Mouse (Mus musculus): ENCODE measurements around the gene Gm13285. TPM values are rescaled to one million over a fixed set of nuclear protein-coding genes. Genes with fewer than 3 reads are reported as not detected.
"Not testable (repeated sequence)": the region's sequence is repeated elsewhere in the genome, so short reads cannot be mapped to it uniquely, and the experiment has no call there.

The Gm13285 gene
- polyA plus RNA-seq, 1 experiment from 2014 or later = 0.25 TPM

- not testable (repeated sequence) for H3K27me3 ChIP-seq; H3K4me1 ChIP-seq (replicated peaks); H3K36me3 ChIP-seq; H3K9ac ChIP-seq; H3K4me3 ChIP-seq (replicated peaks); H3K9me3 ChIP-seq (replicated peaks); H3K4me2 ChIP-seq; ATAC-seq (ENCODE audit: low read depth); DNase-seq; H3K27ac ChIP-seq
- WGBS (ENCODE audit: insufficient replicate concordance) = no CpG with 5 or more reads among the region's 32 CpGs
Measured at GRCm38 (mm10) chr4:88773534-88773933, 25.9 kb upstream of the Gm13285 start, which contains the start of gene Gm13290. Gene Gm13290 (plus strand): TSS chr4:88773834.

DNA sequence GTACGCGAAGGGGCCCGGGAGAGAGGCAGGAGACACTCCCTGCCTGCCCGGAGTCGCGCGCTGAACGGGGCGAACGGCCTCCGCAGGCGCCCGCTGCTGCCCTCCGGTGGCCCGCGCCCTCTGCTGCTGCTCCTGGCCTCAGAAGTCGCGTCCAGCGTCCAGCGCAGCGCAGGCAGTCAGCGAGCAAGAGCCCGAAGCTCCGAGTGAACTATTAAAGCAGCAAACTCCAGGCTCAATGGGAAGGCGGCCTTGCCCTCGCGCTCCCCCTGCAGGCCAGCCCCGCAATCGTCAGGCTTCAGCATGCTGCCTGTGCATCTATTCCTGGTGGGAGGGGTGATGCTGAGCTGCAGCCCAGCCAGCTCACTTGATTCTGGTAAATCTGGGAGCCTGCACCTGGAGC is 22.8 kb upstream of the Gm13285 start, which contains the start of gene Gm13289:
Gm13289 (plus strand) TSS at position 301 of the 400 bp plus-strand sequence.
- no CpG with 5 or more reads among the region's 29 CpGs for WGBS (ENCODE audit: insufficient replicate concordance)
- not testable (repeated sequence) for H3K4me3 ChIP-seq (replicated peaks); H3K4me1 ChIP-seq (replicated peaks); ATAC-seq (ENCODE audit: low read depth); H3K36me3 ChIP-seq; H3K27ac ChIP-seq; H3K9ac ChIP-seq; H3K4me2 ChIP-seq; H3K9me3 ChIP-seq (replicated peaks); DNase-seq; H3K27me3 ChIP-seq

DNA sequence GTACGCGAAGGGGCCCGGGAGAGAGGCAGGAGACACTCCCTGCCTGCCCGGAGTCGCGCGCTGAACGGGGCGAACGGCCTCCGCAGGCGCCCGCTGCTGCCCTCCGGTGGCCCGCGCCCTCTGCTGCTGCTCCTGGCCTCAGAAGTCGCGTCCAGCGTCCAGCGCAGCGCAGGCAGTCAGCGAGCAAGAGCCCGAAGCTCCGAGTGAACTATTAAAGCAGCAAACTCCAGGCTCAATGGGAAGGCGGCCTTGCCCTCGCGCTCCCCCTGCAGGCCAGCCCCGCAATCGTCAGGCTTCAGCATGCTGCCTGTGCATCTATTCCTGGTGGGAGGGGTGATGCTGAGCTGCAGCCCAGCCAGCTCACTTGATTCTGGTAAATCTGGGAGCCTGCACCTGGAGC is 19.9 kb upstream of the Gm13285 start, which contains the start of gene Gm13272:
Gm13272 (plus strand) TSS at position 301 of the 400 bp plus-strand sequence.
- not testable (repeated sequence) for H3K9ac ChIP-seq; H3K9me3 ChIP-seq (replicated peaks); H3K36me3 ChIP-seq; ATAC-seq (ENCODE audit: low read depth); H3K27me3 ChIP-seq; H3K4me2 ChIP-seq; DNase-seq; H3K27ac ChIP-seq; H3K4me1 ChIP-seq (replicated peaks); H3K4me3 ChIP-seq (replicated peaks)
- WGBS (ENCODE audit: insufficient replicate concordance) = no CpG with 5 or more reads among the region's 29 CpGs

- H3K9ac ChIP-seq; H3K27me3 ChIP-seq; DNase-seq; ATAC-seq (ENCODE audit: low read depth); H3K4me3 ChIP-seq (replicated peaks); H3K36me3 ChIP-seq; H3K27ac ChIP-seq; H3K4me2 ChIP-seq; H3K4me1 ChIP-seq (replicated peaks); H3K9me3 ChIP-seq (replicated peaks): not testable (repeated sequence)
- 38% methylated on average over 16 of the region's 18 CpGs for WGBS (ENCODE audit: insufficient replicate concordance)
Measured at GRCm38 (mm10) chr4:88780320-88780719, 19.1 kb upstream of the Gm13285 start.

- not testable (repeated sequence) for ATAC-seq (ENCODE audit: low read depth); H3K27me3 ChIP-seq; DNase-seq; H3K4me1 ChIP-seq (replicated peaks); H3K36me3 ChIP-seq; H3K9me3 ChIP-seq (replicated peaks); H3K9ac ChIP-seq; H3K27ac ChIP-seq
- Histone ChIP-seq H3K4me3 (replicated peaks) (peak within 1 kb of the TSS; percentile 28), H3K4me2 (peak within 1 kb of the TSS; percentile 56)
- WGBS (ENCODE audit: insufficient replicate concordance) = 15% methylated on average over 4 of the region's 7 CpGs
Measured at GRCm38 (mm10) chr4:88781831-88782230, 17.6 kb upstream of the Gm13285 start, which contains the start of gene Ifnz. Gene Ifnz (plus strand): TSS chr4:88782131.

- H3K27me3 ChIP-seq; DNase-seq; H3K27ac ChIP-seq; H3K36me3 ChIP-seq; H3K9ac ChIP-seq; H3K9me3 ChIP-seq (replicated peaks); H3K4me1 ChIP-seq (replicated peaks); ATAC-seq (ENCODE audit: low read depth): not testable (repeated sequence)
- WGBS (ENCODE audit: insufficient replicate concordance) = 0% methylated on average over 4 of the region's 31 CpGs
- H3K4me3 ChIP-seq (replicated peaks) = peak overlapping the region; percentile 28
- H3K4me2 ChIP-seq = peak overlapping the region; percentile 56
Measured at GRCm38 (mm10) chr4:88782335-88782734, 17.1 kb upstream of the Gm13285 start.

DNA sequence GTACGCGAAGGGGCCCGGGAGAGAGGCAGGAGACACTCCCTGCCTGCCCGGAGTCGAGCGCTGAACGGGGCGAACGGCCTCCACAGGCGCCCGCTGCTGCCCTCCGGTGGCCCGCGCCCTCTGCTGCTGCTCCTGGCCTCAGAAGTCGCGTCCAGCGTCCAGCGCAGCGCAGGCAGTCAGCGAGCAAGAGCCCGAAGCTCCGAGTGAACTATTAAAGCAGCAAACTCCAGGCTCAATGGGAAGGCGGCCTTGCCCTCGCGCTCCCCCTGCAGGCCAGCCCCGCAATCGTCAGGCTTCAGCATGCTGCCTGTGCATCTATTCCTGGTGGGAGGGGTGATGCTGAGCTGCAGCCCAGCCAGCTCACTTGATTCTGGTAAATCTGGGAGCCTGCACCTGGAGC is 14.1 kb upstream of the Gm13285 start, which contains the start of gene Gm13276:
Gm13276 (plus strand) TSS at position 301 of the 400 bp plus-strand sequence.
- H3K4me1 ChIP-seq (replicated peaks); H3K4me2 ChIP-seq; ATAC-seq (ENCODE audit: low read depth); DNase-seq; H3K36me3 ChIP-seq; H3K27ac ChIP-seq; H3K27me3 ChIP-seq; H3K9me3 ChIP-seq (replicated peaks); H3K9ac ChIP-seq; H3K4me3 ChIP-seq (replicated peaks): not testable (repeated sequence)
- whole genome bisulfite sequencing (ENCODE audit: insufficient replicate concordance) = no CpG with 5 or more reads among the region's 27 CpGs

DNA sequence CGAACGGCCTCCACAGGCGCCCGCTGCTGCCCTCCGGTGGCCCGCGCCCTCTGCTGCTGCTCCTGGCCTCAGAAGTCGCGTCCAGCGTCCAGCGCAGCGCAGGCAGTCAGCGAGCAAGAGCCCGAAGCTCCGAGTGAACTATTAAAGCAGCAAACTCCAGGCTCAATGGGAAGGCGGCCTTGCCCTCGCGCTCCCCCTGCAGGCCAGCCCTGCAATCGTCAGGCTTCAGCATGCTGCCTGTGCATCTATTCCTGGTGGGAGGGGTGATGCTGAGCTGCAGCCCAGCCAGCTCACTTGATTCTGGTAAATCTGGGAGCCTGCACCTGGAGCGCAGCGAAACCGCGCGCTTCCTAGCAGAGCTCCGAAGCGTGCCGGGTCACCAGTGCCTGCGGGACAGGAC is 11.1 kb upstream of the Gm13285 start, which contains the start of gene Gm13277:
Gm13277 (plus strand) TSS at position 231 of the 400 bp plus-strand sequence.
- 0% methylated on average over 4 of the region's 28 CpGs for WGBS (ENCODE audit: insufficient replicate concordance)
- not testable (repeated sequence) for H3K4me2 ChIP-seq; H3K4me3 ChIP-seq (replicated peaks); H3K36me3 ChIP-seq; H3K27me3 ChIP-seq; ATAC-seq (ENCODE audit: low read depth); DNase-seq; H3K9me3 ChIP-seq (replicated peaks); H3K27ac ChIP-seq; H3K9ac ChIP-seq; H3K4me1 ChIP-seq (replicated peaks)

- WGBS (ENCODE audit: insufficient replicate concordance) = no CpG with 5 or more reads among the region's 28 CpGs
- not testable (repeated sequence) for H3K4me1 ChIP-seq (replicated peaks); H3K36me3 ChIP-seq; H3K4me3 ChIP-seq (replicated peaks); H3K27ac ChIP-seq; H3K4me2 ChIP-seq; ATAC-seq (ENCODE audit: low read depth); H3K9ac ChIP-seq; H3K27me3 ChIP-seq; DNase-seq; H3K9me3 ChIP-seq (replicated peaks)
Measured at GRCm38 (mm10) chr4:88791250-88791649, 8.2 kb upstream of the Gm13285 start, which contains the start of gene Gm13278. Gene Gm13278 (plus strand): TSS chr4:88791550.

GRCm38 (mm10) chr4:88793936-88794675 is 5.4 kb upstream of the Gm13285 start, which contains the start of gene Gm13275:
Gene Gm13275 (plus strand): TSS chr4:88794487.
- H3K4me3 ChIP-seq (replicated peaks); H3K4me2 ChIP-seq; H3K9me3 ChIP-seq (replicated peaks); H3K27me3 ChIP-seq; DNase-seq; H3K27ac ChIP-seq; H3K36me3 ChIP-seq; H3K9ac ChIP-seq; ATAC-seq (ENCODE audit: low read depth); H3K4me1 ChIP-seq (replicated peaks): not testable (repeated sequence)
- WGBS (ENCODE audit: insufficient replicate concordance) = 0% methylated on average over 12 of the region's 52 CpGs

- not testable (repeated sequence) for H3K27me3 ChIP-seq; H3K4me1 ChIP-seq (replicated peaks); H3K4me3 ChIP-seq (replicated peaks); DNase-seq; H3K4me2 ChIP-seq; H3K9ac ChIP-seq; ATAC-seq (ENCODE audit: low read depth); H3K27ac ChIP-seq; H3K36me3 ChIP-seq; H3K9me3 ChIP-seq (replicated peaks)
- WGBS (ENCODE audit: insufficient replicate concordance) = no CpG with 5 or more reads among the region's 28 CpGs
Measured at GRCm38 (mm10) chr4:88797097-88797496, 2.4 kb upstream of the Gm13285 start, which contains the start of gene Gm13279. Gene Gm13279 (plus strand): TSS chr4:88797397.

Data from liver, embryonic 13.5 days (tissue).